Mouse (Mus musculus) bone marrow, adult 2 months (tissue): ENCODE measurements at regions not wholly inside any gene's neighbourhood (a gene's known extent, or its start where the extent isn't known, plus 50 kb on each side); places are given as distances from the start of the nearest gene placed in this dataset.

Source experiments
- H3K27ac ChIP-seq: fragments of 200-500 bp; 2 replicates; pipeline ENCODE4 v1.5.1; 2012; ENCODE audit warnings: low read depth, mild to moderate bottlenecking, control low read depth, inconsistent platforms, low read length; ENCODE audit not compliant: control insufficient read depth, poor library complexity, insufficient read depth
- H3K4me1 ChIP-seq: fragments of 200-500 bp; 2 replicates; pipeline ENCODE4 v1.6.1; 2011; ENCODE audit warnings: low read length; ENCODE audit not compliant: control insufficient read depth, insufficient read depth
- H3K4me3 ChIP-seq: fragments of 200-500 bp; replicated peaks from 2 replicates; pipeline ENCODE3; 2011; ENCODE audit warnings: mild to moderate bottlenecking, low read depth, low read length, control low read depth; ENCODE audit not compliant: control insufficient read depth
- CTCF ChIP-seq: fragments of 200-500 bp; IDR thresholded peaks from 2 replicates; pipeline ENCODE4 v1.5.1; 2011; ENCODE audit warnings: low read length, control low read depth; ENCODE audit not compliant: control insufficient read depth, insufficient read depth
- POLR2A ChIP-seq: fragments of 200-500 bp; IDR thresholded peaks from 2 replicates; pipeline ENCODE4 v1.6.1; 2011; ENCODE audit warnings: low read depth, mild to moderate bottlenecking, control low read depth, low read length, borderline replicate concordance; ENCODE audit not compliant: control insufficient read depth
- WGBS: fragments of 180-500 bp; shearing (Covaris S2); methylation state at CpG from one replicate; pipeline ENCODE4 v1.1.7; 2018; 5-methylcytosine and 5-hydroxymethylcytosine counted together

GRCm38 (mm10) chr5:64610146-64610545 is 193.0 kb upstream of the Klf3 start:
- 19% methylated on average over 3 of the region's 3 CpGs for WGBS
- Histone ChIP-seq H3K4me1 (peaks cover 3% of the 10 kb centered on the region; the same call in 1 of the 2 replicates), H3K4me3 (no peak overlapping the region), H3K27ac (no peak overlapping the region)
- TF ChIP-seq POLR2A (no peak), CTCF (no peak)

DNA sequence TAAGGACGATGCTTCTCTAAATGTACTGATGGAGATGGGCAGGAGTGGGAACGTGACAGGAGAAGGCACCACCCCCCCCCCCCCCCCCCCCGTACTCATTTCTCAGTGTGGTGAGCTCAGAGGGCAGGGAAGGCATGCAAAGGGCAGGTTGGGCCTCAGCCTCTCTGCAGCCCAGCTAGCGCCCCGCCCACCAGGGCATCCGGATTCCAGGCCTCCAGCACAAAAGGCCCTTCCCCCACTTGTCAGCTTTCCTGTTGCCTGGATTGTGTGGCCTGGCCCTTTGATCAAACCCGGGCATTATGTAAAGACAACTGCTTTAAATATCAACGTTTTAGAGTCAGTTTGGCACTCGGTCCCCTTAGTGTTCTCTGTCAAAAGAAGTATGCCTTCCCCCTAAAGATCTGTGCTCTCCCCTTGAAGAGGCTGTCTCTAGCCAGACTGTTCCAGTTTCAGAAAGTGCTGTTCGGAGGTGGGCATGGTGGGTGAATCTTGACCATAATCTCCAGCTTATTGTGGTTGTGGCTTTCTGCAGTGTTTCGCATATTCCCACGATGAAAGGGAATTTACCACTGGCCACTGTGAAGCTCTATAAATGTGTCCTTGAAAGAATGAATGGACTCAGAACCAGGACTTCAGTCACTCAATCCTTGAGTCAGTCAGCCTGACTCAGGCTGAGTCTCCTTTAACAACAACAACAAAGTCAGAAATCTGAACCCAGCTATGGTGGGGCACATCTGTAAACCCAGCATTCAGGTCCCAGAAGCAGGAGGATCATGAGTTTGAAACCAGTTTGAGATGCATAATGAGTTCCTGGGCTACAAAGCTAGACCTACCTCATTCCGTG is 192.4 kb upstream of the Klf3 start:
- H3K27ac ChIP-seq: no peak overlapping the region
- TF ChIP-seq POLR2A: no peak
- TF ChIP-seq CTCF: no peak
- 35% methylated on average over 13 of the region's 13 CpGs for WGBS

DNA sequence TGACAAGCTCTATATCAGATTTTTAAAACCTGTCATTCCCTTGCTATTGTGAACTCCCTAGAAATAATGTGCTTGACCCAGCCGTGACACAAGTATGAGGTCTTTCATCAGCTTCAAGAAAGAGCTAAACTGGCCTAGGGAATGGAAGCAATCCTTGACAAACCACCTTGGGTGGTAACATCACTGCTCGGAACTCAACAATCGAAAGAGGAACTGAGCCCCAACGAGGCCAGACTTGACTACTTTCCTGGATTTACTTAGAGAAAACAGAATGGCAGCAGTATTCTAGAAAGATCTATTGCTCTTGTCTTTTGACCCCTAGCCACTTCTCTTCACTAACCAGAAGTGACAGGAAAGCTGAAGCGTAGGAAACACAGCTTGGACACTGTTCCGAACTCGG is 191.2 kb upstream of the Klf3 start:
- TF ChIP-seq CTCF: no peak
- TF ChIP-seq POLR2A: no peak
- peaks cover 3% of the 10 kb centered on the region; the same call in 1 of the 2 replicates for H3K4me1 ChIP-seq
- WGBS: 52% methylated on average over 7 of the region's 7 CpGs
- H3K4me3 ChIP-seq: no peak overlapping the region
- no peak overlapping the region for H3K27ac ChIP-seq

More for the DNA sequence above, 192.4 kb upstream of the Klf3 start:
- Histone ChIP-seq H3K4me1 (peaks cover 3% of the 10 kb centered on the region; the same call in 1 of the 2 replicates), H3K4me3 (no peak overlapping the region)

DNA sequence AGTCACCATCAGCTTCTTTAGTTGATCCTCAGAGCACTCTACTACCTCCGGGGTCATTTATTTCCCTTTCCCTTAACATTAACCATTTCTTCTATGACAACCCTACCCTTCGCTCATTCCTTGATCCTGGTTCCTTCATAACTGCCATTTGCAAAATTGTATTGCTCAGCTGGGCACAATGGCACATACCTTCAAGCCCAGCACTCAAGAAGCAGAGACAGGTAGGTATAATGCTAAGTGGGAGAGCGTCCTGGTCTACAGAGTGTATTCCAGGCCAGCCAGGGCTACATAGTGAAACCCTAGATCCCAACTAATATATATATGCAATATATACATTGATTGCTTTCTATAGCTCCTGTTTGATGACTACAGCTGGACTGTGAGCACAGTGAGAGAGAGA is 189.5 kb upstream of the Klf3 start:
- Histone ChIP-seq H3K4me3 (no peak overlapping the region), H3K27ac (no peak overlapping the region), H3K4me1 (peaks cover 3% of the 10 kb centered on the region; the same call in 1 of the 2 replicates)
- 89% methylated on average over 3 of the region's 3 CpGs for WGBS
- TF ChIP-seq CTCF (no peak), POLR2A (no peak)

GRCm38 (mm10) chr5:64618126-64618525 is 185.1 kb upstream of the Klf3 start:
- WGBS: 79% methylated on average over 5 of the region's 5 CpGs
- no peak overlapping the region for H3K27ac ChIP-seq
- no peak overlapping the region for H3K4me3 ChIP-seq
- peaks cover 1% of the 10 kb centered on the region for H3K4me1 ChIP-seq
- TF ChIP-seq POLR2A (no peak), CTCF (no peak)

DNA sequence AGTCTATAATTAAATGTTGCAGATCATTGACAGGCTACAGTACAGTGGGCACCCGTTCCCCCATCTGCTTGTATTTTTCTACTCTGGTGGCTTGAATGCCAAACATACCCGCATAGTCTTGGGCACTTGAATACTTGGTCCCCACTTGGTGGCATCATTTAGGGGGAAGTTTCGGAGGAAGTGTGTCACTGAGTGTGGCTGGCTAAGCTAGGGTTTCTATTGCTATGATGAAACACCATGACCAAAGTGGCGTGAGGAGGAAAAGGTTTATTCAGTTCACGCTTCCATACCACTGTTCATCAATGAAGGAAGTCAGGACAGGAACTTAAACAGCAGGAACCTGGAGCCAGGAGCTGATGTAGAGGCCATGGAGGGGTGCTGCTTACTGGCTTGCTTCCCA is 183.4 kb upstream of the Klf3 start:
- Histone ChIP-seq H3K4me1 (peaks cover 1% of the 10 kb centered on the region), H3K27ac (no peak overlapping the region), H3K4me3 (no peak overlapping the region)
- WGBS: 46% methylated on average over 5 of the region's 5 CpGs
- no peak for TF ChIP-seq CTCF

DNA sequence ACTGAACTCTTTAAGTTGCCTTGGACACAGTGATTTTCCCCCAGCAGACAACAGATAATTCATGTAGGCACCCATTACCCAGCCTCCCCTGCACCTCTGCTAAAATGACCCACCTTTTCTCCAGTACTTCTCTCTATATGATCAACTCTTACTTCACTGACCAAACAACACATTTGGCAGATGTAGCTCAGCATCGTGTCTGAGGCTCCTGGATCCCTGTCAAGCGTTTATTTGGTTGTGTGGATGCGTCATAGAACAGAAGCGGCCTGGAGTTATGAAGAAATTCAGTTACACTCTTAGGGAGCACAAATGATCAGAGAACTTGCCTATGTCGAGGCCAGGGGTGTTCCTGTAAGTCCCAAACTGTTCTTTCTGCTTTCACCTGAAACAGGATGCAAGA is 182.5 kb upstream of the Klf3 start:
- Histone ChIP-seq H3K27ac (no peak overlapping the region), H3K4me1 (peaks cover 1% of the 10 kb centered on the region), H3K4me3 (no peak overlapping the region)
- WGBS: 84% methylated on average over 5 of the region's 5 CpGs
- TF ChIP-seq CTCF: no peak
- no peak for TF ChIP-seq POLR2A

DNA sequence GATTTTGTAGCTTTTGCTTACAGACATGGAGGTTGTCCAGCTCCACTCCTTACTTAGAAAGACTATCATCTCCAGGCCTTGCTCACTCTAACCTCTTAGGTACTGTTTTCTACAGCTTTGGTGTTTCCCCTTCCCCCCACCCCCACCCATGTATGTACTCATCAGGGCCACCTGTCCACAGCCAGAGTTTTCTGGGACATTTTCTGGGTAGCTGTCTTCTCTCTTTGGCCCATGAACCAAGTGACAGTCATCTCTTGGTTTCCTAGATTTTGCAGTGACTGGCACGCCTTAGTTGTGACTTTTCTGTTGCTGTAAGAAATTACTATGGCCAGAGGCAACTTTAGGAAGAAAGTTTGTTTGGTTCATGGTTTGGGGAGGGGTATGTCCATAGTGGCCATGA is 181.8 kb upstream of the Klf3 start:
- no peak overlapping the region for H3K4me3 ChIP-seq
- no peak overlapping the region for H3K27ac ChIP-seq
- WGBS: 74% methylated on average over 1 of the region's 1 CpGs
- H3K4me1 ChIP-seq: peaks cover 3% of the 10 kb centered on the region
- no peak for TF ChIP-seq POLR2A

- Histone ChIP-seq H3K27ac (no peak overlapping the region), H3K4me3 (no peak overlapping the region), H3K4me1 (peaks cover 3% of the 10 kb centered on the region)
- TF ChIP-seq POLR2A: no peak
- TF ChIP-seq CTCF: no peak
- WGBS: 88% methylated on average over 3 of the region's 3 CpGs
These were observed 179.5 kb upstream of the Klf3 start for GRCm38 (mm10) chr5:64623653-64624052.
